Mouse (Mus musculus) embryonic fibroblast, embryonic 13.5 days (primary cell): Measurements from ENCODE around the gene Marc2. TPM values are rescaled to one million over a fixed set of nuclear protein-coding genes. Genes with fewer than 3 reads are reported as not detected.

Source experiments
- H3K27ac ChIP-seq: 2 replicates; pipeline ENCODE4 v1.5.1; 2012; ENCODE audit warnings: low read length, control low read depth, inconsistent platforms; ENCODE audit not compliant: insufficient read depth
- H3K4me1 ChIP-seq: 2 replicates; pipeline ENCODE4 v1.6.1; 2011; ENCODE audit warnings: low read length; ENCODE audit not compliant: control insufficient read depth, insufficient read depth
- H3K4me3 ChIP-seq: 2 replicates; pipeline ENCODE4 v1.5.1; 2011; ENCODE audit warnings: mild to moderate bottlenecking, control low read depth, low read length; ENCODE audit not compliant: insufficient read depth
- CTCF ChIP-seq: IDR thresholded peaks from 2 replicates; pipeline ENCODE4 v1.5.1; 2011; ENCODE audit warnings: mild to moderate bottlenecking, control low read depth, low read length, moderate library complexity, borderline replicate concordance; ENCODE audit not compliant: insufficient read depth
- POLR2A ChIP-seq: IDR thresholded peaks from 2 replicates; pipeline ENCODE4 v1.6.1; 2011; ENCODE audit warnings: low read depth, mild to moderate bottlenecking, control low read depth, low read length, moderate library complexity
- polyA plus RNA-seq: library from polyadenylated mRNA; stranded (reverse); fragments of >200 nt; gene quantifications from 2 replicates; pipeline ENCODE4 v1.2.4, GENCODE M21; 2011; ENCODE audit warnings: low read depth; ENCODE audit not compliant: missing spikeins, insufficient read length

Marc2 gene
- polyA plus RNA-seq, 1 experiment: 97.6 TPM

GRCm38 (mm10) chr1:184873910-184874309 is 27.7 kb upstream of the Marc2 start:
- TF ChIP-seq POLR2A (no peak), CTCF (no peak)
- Histone ChIP-seq H3K27ac (no peak overlapping the region), H3K4me3 (no peak overlapping the region), H3K4me1 (no peaks in the 10 kb centered on the region)

DNA sequence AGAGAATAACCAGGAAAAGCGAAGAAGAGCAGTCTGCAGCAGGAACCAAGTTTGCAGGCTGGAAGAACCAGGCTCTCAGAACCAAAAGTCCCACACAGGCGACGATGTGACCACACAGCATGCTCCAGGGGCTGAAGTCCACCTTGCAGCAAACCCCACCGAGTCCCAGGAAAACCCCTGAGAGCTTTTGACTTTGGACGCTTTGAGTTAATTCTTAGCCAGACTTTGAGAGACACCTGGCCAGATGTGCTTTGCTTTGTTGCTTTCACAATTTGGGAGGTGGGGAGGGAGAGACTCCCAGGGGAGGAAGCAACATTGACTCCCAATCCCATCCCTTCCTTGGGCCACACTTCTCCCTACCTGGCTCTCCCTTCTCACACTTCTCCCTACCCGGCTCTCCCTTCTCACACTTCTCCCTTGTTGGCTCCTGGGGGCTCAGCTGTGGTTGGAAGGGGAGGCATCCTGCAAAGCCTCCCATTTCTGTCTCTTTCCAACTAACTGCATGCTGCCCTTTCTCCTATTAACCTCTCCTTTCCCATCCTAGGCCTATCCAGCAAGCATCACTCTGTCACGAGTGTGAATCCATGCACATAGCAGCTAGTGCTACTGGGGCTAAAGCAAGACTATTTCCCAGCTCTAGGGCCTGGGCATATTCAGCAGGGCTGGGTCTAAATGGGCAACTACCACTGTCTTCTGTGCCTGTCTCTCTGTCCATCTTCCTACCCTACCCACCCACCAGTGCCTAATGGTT is 26.0 kb upstream of the Marc2 start:
- TF ChIP-seq POLR2A (no peak), CTCF (no peak)

GRCm38 (mm10) chr1:184871506-184871905 is 25.3 kb upstream of the Marc2 start:
- no peak overlapping the region for H3K27ac ChIP-seq
- no peak for TF ChIP-seq POLR2A
- TF ChIP-seq CTCF: no peak
- no peaks in the 10 kb centered on the region for H3K4me1 ChIP-seq
- H3K4me3 ChIP-seq: no peak overlapping the region

More for the DNA sequence above, 26.0 kb upstream of the Marc2 start:
- Histone ChIP-seq H3K27ac (no peak overlapping the region), H3K4me3 (no peak overlapping the region), H3K4me1 (no peaks in the 10 kb centered on the region)

DNA sequence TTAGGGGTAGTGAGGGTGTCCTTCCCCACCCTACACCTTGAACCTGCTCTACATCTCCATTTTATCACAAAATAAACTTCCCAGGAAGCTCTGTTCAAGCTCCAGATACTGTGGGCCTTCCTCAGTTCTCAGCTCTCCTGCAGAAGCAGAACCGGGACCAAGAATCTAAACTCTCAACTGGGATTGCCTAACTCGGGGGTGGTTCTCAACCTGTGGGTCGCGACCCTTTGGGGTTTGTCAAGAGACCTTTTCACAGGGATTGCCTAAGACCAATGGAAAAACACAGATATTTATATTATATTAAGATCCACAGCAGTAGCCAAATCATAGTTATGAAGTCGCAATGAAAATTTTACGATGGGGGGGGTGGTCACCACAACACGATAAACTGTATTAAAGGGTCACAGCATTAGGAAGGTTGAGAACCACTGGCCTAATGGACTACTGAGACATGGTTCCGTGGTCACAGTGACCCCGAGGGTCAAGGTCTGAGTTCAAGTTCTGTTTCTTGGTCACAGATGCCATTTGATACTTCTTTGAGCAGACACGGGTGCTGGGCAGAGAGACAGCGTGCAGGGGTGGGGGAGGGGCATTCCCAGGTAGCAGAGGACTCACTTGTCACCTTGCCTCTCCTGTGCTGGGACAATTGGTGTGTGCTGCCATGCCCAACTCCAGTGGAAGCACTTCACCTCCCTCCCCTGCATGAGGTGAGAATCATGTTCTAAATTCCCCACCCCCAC is 24.6 kb upstream of the Marc2 start:
- Histone ChIP-seq H3K4me3 (no peak overlapping the region), H3K4me1 (no peaks in the 10 kb centered on the region), H3K27ac (no peak overlapping the region)
- TF ChIP-seq CTCF (no peak), POLR2A (no peak)

GRCm38 (mm10) chr1:184869939-184870565 is 23.8 kb upstream of the Marc2 start:
- TF ChIP-seq POLR2A (no peak), CTCF (no peak)
- no peaks in the 10 kb centered on the region for H3K4me1 ChIP-seq
- H3K27ac ChIP-seq: no peak overlapping the region
- H3K4me3 ChIP-seq: no peak overlapping the region

GRCm38 (mm10) chr1:184867640-184868120 is 21.4 kb upstream of the Marc2 start:
- Histone ChIP-seq H3K4me3 (no peak overlapping the region), H3K4me1 (no peaks in the 10 kb centered on the region), H3K27ac (no peak overlapping the region)
- TF ChIP-seq POLR2A (no peak), CTCF (no peak)

GRCm38 (mm10) chr1:184864381-184864801 is 18.1 kb upstream of the Marc2 start:
- no peak overlapping the region for H3K4me3 ChIP-seq
- no peak overlapping the region for H3K27ac ChIP-seq
- TF ChIP-seq CTCF (no peak), POLR2A (no peak)
- H3K4me1 ChIP-seq: peaks cover 4% of the 10 kb centered on the region; the same call in 1 of the 2 replicates

DNA sequence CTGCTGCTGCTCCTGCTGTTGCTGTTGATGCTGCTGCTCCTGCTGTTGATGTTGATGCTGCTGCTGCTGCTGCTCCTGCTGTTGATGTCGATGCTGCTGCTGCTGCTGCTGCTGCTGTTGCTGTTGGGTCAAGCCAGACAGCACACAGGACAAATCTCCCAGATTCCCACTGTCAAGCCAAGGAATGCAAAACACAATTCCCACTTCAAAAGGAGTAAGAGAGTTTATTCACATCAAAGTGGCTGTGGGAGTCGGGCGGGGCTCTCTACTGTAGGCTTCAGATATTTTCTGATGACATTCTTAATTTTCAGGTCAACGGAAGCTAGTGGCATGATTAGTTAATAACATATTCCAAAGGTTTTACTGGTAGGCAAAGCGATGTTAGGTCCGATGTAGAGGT is 16.4 kb upstream of the Marc2 start:
- Histone ChIP-seq H3K4me1 (peaks cover 4% of the 10 kb centered on the region; the same call in 1 of the 2 replicates), H3K27ac (no peak overlapping the region), H3K4me3 (no peak overlapping the region)
- TF ChIP-seq POLR2A: no peak
- no peak for TF ChIP-seq CTCF

DNA sequence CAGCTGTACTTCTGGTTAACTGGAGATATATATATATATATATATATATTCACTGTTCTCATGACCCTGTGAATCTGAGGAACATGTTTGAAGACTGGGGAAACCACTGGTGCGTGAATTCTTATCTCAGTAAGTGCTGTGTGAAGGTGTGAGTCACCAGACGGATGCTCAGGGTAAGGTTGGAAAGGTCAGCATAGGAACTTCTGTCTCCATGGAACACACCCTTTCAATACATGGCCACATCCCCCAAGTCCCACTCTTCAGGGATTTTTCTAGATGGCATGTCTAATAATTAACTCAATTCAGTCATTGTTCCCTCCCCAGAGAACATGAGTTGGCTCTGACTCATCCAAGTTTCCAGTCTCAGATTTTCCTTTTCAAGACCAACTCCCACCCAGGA is 15.3 kb upstream of the Marc2 start:
- no peak overlapping the region for H3K4me3 ChIP-seq
- TF ChIP-seq POLR2A: no peak
- TF ChIP-seq CTCF: no peak
- H3K27ac ChIP-seq: no peak overlapping the region
- peaks cover 4% of the 10 kb centered on the region; the same call in 1 of the 2 replicates for H3K4me1 ChIP-seq
